Mouse (Mus musculus) heart, postnatal 0 days (tissue): ENCODE data around the gene Sall2.

ENCODE experiments used
- CTCF ChIP-seq: IDR thresholded peaks from 2 replicates; pipeline ENCODE4 v1.5.1; 2016; ENCODE audit warnings: antibody characterized with exemption, control low read depth, low read depth
- EP300 ChIP-seq: IDR thresholded peaks from 2 replicates; pipeline ENCODE4 v1.6.1; 2016; ENCODE audit warnings: antibody characterized with exemption, low read depth

- TF ChIP-seq CTCF (no peak; the same call in 1 of the 2 replicates), EP300 (0 out of 2 replicates have a peak, but pooled peaks have one; percentile 52)
These were observed 23.8 kb downstream of the Sall2 start, which contains the start of gene Mettl3 for GRCm38 (mm10) chr14:52304644-52305271.
